Mouse (Mus musculus): ENCODE data around the gene Prep.

DNA sequence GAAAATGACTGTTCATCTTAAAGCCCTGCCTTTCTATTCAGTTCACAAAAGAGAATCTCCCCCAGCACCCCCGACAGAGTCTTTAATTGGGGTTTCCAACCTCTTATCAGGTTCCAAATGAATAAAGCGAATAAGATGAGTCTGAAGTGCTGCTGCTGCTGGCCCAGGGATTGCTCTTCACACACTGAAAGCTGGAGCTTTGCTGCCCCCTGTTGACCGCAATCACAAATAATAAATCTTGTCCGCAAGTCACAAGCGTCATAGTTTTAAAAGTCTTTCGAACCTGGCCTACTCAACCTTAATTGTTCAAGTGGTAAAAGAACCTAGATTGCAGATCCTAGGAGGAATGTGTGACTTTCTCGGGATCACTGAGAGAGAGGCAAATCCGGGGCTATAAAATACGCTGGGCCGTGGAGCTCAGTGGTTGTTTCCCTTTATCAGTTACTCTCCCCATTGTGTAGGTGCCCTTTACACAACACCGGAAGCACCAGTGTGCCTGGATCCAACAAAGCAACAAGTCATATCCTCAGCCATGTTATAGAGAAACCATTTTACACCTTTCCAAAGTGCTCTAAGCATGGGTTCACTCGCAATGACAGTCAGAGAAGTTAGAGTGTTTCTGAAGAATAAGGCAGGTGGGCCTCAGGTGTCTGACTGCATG, 21.6 kb upstream of the Prep start:
- TF ChIP-seq MYOG (IDR thresholded peaks at IDR 0.05; ENCODE audit: control insufficient read depth in 1 of 3, insufficient read depth in 1 of 3, insufficient read length in 2 of 3, low read depth in 2 of 3), result no peak
- no peak for TF ChIP-seq USF1 (IDR thresholded peaks at IDR 0.05; ENCODE audit: low read depth)
- TF ChIP-seq POLR2A (IDR thresholded peaks at IDR 0.05; ENCODE audit: insufficient read length, low read depth), result no peak
- no peak for TF ChIP-seq MAX (IDR thresholded peaks at IDR 0.05; ENCODE audit: low read depth)
- TF ChIP-seq TCF3 (IDR thresholded peaks at IDR 0.05; ENCODE audit: insufficient read length, low read depth), result no peak
- no peak for TF ChIP-seq TCF12 (IDR thresholded peaks at IDR 0.05; ENCODE audit: insufficient read depth, poor library complexity, severe bottlenecking)
- TF ChIP-seq POLR2AphosphoS2 (IDR thresholded peaks at IDR 0.05; ENCODE audit: insufficient read length, low read depth), result no peak
- TF ChIP-seq MYOD1 (IDR thresholded peaks at IDR 0.05; ENCODE audit: control insufficient read depth in 1 of 3, insufficient read length in 2 of 3, low read depth in 2 of 3), result no peak
- TF ChIP-seq REST (IDR thresholded peaks at IDR 0.05; ENCODE audit: insufficient read depth, insufficient read length), result no peak
- no peak for TF ChIP-seq SRF (IDR thresholded peaks at IDR 0.05; ENCODE audit: control insufficient read depth, insufficient read length, low read depth)
